Mouse (Mus musculus) neural tube, embryonic 15.5 days (tissue): ENCODE data around the gene Olfr896-ps1. TPM values are rescaled to one million over a fixed set of nuclear protein-coding genes. Genes with fewer than 3 reads are reported as not detected.

Source experiments
- ATAC-seq: fragments of 200-750 bp; cut with Nextera tagmentation; 2 replicates; pipeline ENCODE4 v1.8.0; 2017; ENCODE audit warnings: mild to moderate bottlenecking, moderate TSS enrichment, moderate library complexity; ENCODE audit not compliant: low FRiP score
- H3K27ac ChIP-seq: fragments of 300-500 bp; sonication (generic); replicated peaks from 2 replicates; pipeline ENCODE4 v1.5.1; 2015; ENCODE audit warnings: mild to moderate bottlenecking, inconsistent platforms
- H3K27me3 ChIP-seq: fragments of 300-500 bp; sonication (generic); replicated peaks from 2 replicates; pipeline ENCODE4 v1.6.1; 2015; ENCODE audit warnings: inconsistent platforms
- H3K36me3 ChIP-seq: fragments of 300-500 bp; sonication (generic); 2 replicates; pipeline ENCODE4 v1.6.1; 2015; ENCODE audit warnings: inconsistent platforms
- H3K4me1 ChIP-seq: fragments of 300-500 bp; sonication (generic); 2 replicates; pipeline ENCODE4 v1.6.1; 2015; ENCODE audit warnings: inconsistent platforms
- H3K4me2 ChIP-seq: fragments of 300-500 bp; sonication (generic); 2 replicates; pipeline ENCODE4 v1.6.1; 2015; ENCODE audit warnings: inconsistent platforms, mild to moderate bottlenecking, moderate library complexity
- H3K4me3 ChIP-seq: fragments of 300-500 bp; sonication (generic); replicated peaks from 2 replicates; pipeline ENCODE4 v1.5.1; 2015; ENCODE audit warnings: mild to moderate bottlenecking, inconsistent platforms
- H3K9ac ChIP-seq: fragments of 300-500 bp; sonication (generic); replicated peaks from 2 replicates; pipeline ENCODE4 v1.6.1; 2015; ENCODE audit warnings: mild to moderate bottlenecking, inconsistent platforms
- H3K9me3 ChIP-seq: fragments of 300-500 bp; sonication (generic); replicated peaks from 2 replicates; pipeline ENCODE4 v1.6.1; 2016; ENCODE audit warnings: inconsistent platforms
- WGBS: fragments of 180-500 bp; shearing (Covaris S2); methylation state at CpG from one replicate; pipeline ENCODE4 v1.1.7; 2015; ENCODE audit warnings: mixed read lengths; 5-methylcytosine and 5-hydroxymethylcytosine counted together
- polyA plus RNA-seq: library from polyadenylated mRNA; unstranded; fragments of >200 nt; fragmentation: Nextera tagmentation; extraction: Ambion mirVana; gene quantifications from 2 replicates; pipeline ENCODE4 v1.2.1, GENCODE M21; 2015

Gene Olfr896-ps1
- polyA plus RNA-seq, result not detected in 2 replicates

- 94% methylated on average over 1 of the region's 1 CpGs for WGBS
Measured at GRCm38 (mm10) chr9:38290807-38291206, at the start of gene Olfr896-ps1. Gene Olfr896-ps1 (plus strand): TSS chr9:38291107.

DNA sequence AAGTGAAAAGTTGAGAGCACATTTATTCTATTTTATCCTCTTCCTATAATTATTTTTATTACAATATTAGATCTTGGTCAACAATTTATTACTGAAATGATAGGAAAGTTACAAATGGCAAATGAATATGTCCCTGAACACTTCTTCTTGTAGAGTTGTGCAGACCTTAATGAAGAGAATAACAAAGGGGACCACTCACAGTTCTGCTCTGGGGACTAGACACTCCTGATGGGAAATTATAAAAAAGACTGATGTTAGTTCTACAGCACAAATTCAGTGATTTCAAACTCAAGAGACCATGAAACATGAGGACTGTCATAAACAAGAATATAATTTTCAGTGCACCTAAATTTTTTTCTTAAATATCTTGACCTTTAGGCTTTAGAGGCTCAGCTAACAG, 38.4 kb upstream of the Olfr896-ps1 start, which contains the start of gene Olfr143:
Gene Olfr143, plus strand, starts transcription at position 301 of the 400 bp plus-strand sequence.
- Histone ChIP-seq H3K27ac (no peak within 1 kb of the TSS), H3K9ac (no peak within 1 kb of the TSS), H3K9me3 (no peaks in the 10 kb centered on the region), H3K4me1 (no peaks in the 10 kb centered on the region), H3K36me3 (no peaks in the 10 kb centered on the region), H3K4me3 (no peak within 1 kb of the TSS), H3K27me3 (no peaks in the 10 kb centered on the region), H3K4me2 (no peak within 1 kb of the TSS)
- ATAC-seq, result no peak

More at GRCm38 (mm10) chr9:38290807-38291206, at the start of gene Olfr896-ps1:
- ATAC-seq, result no peak
- H3K4me3 ChIP-seq, result no peak within 1 kb of the TSS
- no peak within 1 kb of the TSS for H3K4me2 ChIP-seq
- no peaks in the 10 kb centered on the region for H3K4me1 ChIP-seq
- H3K9me3 ChIP-seq, result no peaks in the 10 kb centered on the region
- H3K27ac ChIP-seq, result no peak within 1 kb of the TSS
- no peaks in the 10 kb centered on the region for H3K27me3 ChIP-seq
- no peak within 1 kb of the TSS for H3K9ac ChIP-seq
- H3K36me3 ChIP-seq, result no peaks in the 10 kb centered on the region

- no peak for ATAC-seq
- no peak within 1 kb of the TSS for H3K4me2 ChIP-seq
- H3K4me1 ChIP-seq, result no peaks in the 10 kb centered on the region
- H3K9ac ChIP-seq, result no peak within 1 kb of the TSS
- H3K9me3 ChIP-seq, result no peaks in the 10 kb centered on the region
- H3K27me3 ChIP-seq, result no peaks in the 10 kb centered on the region
- H3K27ac ChIP-seq, result no peak within 1 kb of the TSS
- H3K4me3 ChIP-seq, result no peak within 1 kb of the TSS
- H3K36me3 ChIP-seq, result no peaks in the 10 kb centered on the region
Measured at GRCm38 (mm10) chr9:38267551-38267950, 23.4 kb upstream of the Olfr896-ps1 start, which contains the start of gene Olfr895. Gene Olfr895 (plus strand): TSS chr9:38267851.

DNA sequence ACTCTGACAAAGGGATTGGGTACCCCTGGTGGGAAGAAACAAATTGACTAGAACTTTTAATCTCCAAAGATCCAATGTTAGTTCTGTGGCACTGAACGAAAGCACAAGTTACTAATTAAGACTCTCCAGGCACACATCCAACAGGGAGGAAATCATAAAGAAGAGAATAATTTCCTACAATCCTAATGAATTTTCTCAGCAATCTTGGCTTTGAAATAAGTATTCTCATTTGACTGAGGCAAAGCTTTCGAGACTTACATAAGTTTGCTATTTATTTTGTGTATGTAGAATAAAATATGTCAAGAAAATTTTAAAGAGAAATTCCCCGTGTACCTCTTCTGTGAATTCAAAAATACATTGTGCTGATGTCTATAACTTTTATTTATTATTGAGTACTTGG, 37.9 kb downstream of the Olfr896-ps1 start, which contains the start of gene Olfr25:
Gene Olfr25, plus strand, starts transcription at position 301 of the 400 bp plus-strand sequence.
- 79% methylated on average over 3 of the region's 3 CpGs for WGBS
- ATAC-seq, result no peak
- H3K36me3 ChIP-seq, result no peaks in the 10 kb centered on the region

More for the DNA sequence above, 37.9 kb downstream of the Olfr896-ps1 start, which contains the start of gene Olfr25:
- H3K27me3 ChIP-seq, result no peaks in the 10 kb centered on the region
- no peak within 1 kb of the TSS for H3K4me2 ChIP-seq
- no peak within 1 kb of the TSS for H3K27ac ChIP-seq
- H3K4me1 ChIP-seq, result no peaks in the 10 kb centered on the region
- H3K9ac ChIP-seq, result no peak within 1 kb of the TSS
- no peaks in the 10 kb centered on the region for H3K9me3 ChIP-seq
- no peak within 1 kb of the TSS for H3K4me3 ChIP-seq

Other genes with a start within 250 kb of the Olfr896-ps1 start
- not detected in 2 replicates for gene Olfr884, start 244.6 kb upstream of the Olfr896-ps1 start, polyA plus RNA-seq
- not detected in 2 replicates for gene Olfr885, start 229.8 kb upstream of the Olfr896-ps1 start, polyA plus RNA-seq
- not detected in 2 replicates for gene Olfr887, start 207.0 kb upstream of the Olfr896-ps1 start, polyA plus RNA-seq
- gene Olfr888, start 183.0 kb upstream of the Olfr896-ps1 start, polyA plus RNA-seq, result not detected in 2 replicates
- 0.04 and 0.10 TPM in 2 replicates for gene Olfr889, start 175.9 kb upstream of the Olfr896-ps1 start, polyA plus RNA-seq
- not detected in 2 replicates for gene Olfr890, start 148.6 kb upstream of the Olfr896-ps1 start, polyA plus RNA-seq
- not detected in 2 replicates for gene Olfr891, start 110.3 kb upstream of the Olfr896-ps1 start, polyA plus RNA-seq
- not detected in 2 replicates for gene Olfr893, start 82.7 kb upstream of the Olfr896-ps1 start, polyA plus RNA-seq
- not detected in 2 replicates for gene Olfr894, start 73.1 kb upstream of the Olfr896-ps1 start, polyA plus RNA-seq
- not detected in 2 replicates for gene Olfr143, start 38.3 kb upstream of the Olfr896-ps1 start, polyA plus RNA-seq
- not detected in 2 replicates for gene Olfr895, start 23.3 kb upstream of the Olfr896-ps1 start, polyA plus RNA-seq
- not detected in 2 replicates for gene Olfr25, start 38.0 kb downstream of the Olfr896-ps1 start, polyA plus RNA-seq
- gene Olfr898, start 57.3 kb downstream of the Olfr896-ps1 start, polyA plus RNA-seq, result not detected in 2 replicates
- not detected in 2 replicates for gene Olfr250, start 75.8 kb downstream of the Olfr896-ps1 start, polyA plus RNA-seq
- gene Olfr251, start 86.0 kb downstream of the Olfr896-ps1 start, polyA plus RNA-seq, result not detected in 2 replicates
- gene Olfr147, start 110.6 kb downstream of the Olfr896-ps1 start, polyA plus RNA-seq, result not detected in 2 replicates
- not detected in 2 replicates for gene Olfr901, start 138.3 kb downstream of the Olfr896-ps1 start, polyA plus RNA-seq
- gene Olfr902, start 156.5 kb downstream of the Olfr896-ps1 start, polyA plus RNA-seq, result not detected in 2 replicates
- gene Olfr904, start 172.0 kb downstream of the Olfr896-ps1 start, polyA plus RNA-seq, result not detected in 2 replicates
- gene Olfr905, start 180.0 kb downstream of the Olfr896-ps1 start, polyA plus RNA-seq, result not detected in 2 replicates
- gene Olfr906, start 196.0 kb downstream of the Olfr896-ps1 start, polyA plus RNA-seq, result not detected in 2 replicates
- not detected in 2 replicates for gene Olfr907, start 204.7 kb downstream of the Olfr896-ps1 start, polyA plus RNA-seq
- gene Olfr911-ps1, start 230.5 kb downstream of the Olfr896-ps1 start, polyA plus RNA-seq, result not detected in 2 replicates
- not detected in 2 replicates for gene Olfr910, start 246.7 kb downstream of the Olfr896-ps1 start, polyA plus RNA-seq